Comparison of ENCODE assay signal across 10 mouse cellular contexts in the genomic region with DNA sequence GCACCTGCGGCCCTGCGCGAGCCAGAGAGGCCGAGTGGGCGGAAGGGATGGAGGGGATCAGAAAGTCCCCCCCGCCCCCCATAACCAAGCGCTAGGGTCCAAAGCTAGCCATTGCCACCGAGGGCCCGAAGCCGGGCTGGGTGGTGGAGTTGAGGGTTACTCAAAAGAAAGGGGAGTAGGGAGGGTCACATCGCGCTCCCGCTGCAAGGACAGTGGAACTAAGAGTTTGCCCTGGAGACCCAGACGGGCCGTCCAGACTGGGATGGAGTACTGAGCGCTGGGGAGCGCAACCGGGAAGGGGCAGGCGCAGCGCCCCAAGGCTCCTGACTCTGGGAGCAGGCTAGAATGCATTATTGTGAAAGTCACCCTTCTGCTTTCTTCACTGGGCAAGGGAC. TPM values are rescaled to one million over a fixed set of nuclear protein-coding genes. Genes with fewer than 3 reads are reported as not detected.
DNase-seq lines count a peak whose midpoint lies in the region; ATAC-seq lines count a peak whose summit lies in the region.
"Had no signal": no experiment of that assay in that cellular context is flagged by ENCODE, and none has a peak within 500 bp of the region (broad histone marks: within the 10 kb centered on the region; RNA-seq: fewer than 3 reads in every experiment).

No protein-coding gene starts in this region.

- H3K4me2 ChIP-seq in heart, embryonic 16.5 days (ENCODE audit: low read depth, low read length), result peak overlapping the region; percentile 67
- H3K4me2 ChIP-seq in embryonic facial prominence, embryonic 12.5 days (replicated peaks), result peak overlapping the region; percentile 87
- H3K4me2 ChIP-seq in intestine, embryonic 16.5 days (ENCODE audit: low read depth, low read length), result peak overlapping the region; percentile 91

- no peak overlapping the region for H3K9ac ChIP-seq in heart, embryonic 16.5 days (ENCODE audit: low read length)
- no peak overlapping the region for H3K9ac ChIP-seq in embryonic facial prominence, embryonic 12.5 days
- H3K9ac ChIP-seq in intestine, embryonic 16.5 days (ENCODE audit: low read depth, low read length), result no peak overlapping the region

- 3% methylated on average over 20 of the region's 20 CpGs for WGBS in heart, embryonic 16.5 days
- 1% methylated on average over 20 of the region's 20 CpGs for WGBS in embryonic facial prominence, embryonic 12.5 days
- under 1% methylated on average over 20 of the region's 20 CpGs for WGBS in intestine, embryonic 16.5 days

- no peak overlapping the region for H3K27ac ChIP-seq in heart, embryonic 16.5 days (ENCODE audit: low read length)
- H3K27ac ChIP-seq in embryonic facial prominence, embryonic 12.5 days, result no peak overlapping the region
- H3K27ac ChIP-seq in intestine, embryonic 16.5 days (ENCODE audit: low read length), result no peak overlapping the region

- no peak for DNase-seq in heart, postnatal 25 days (ENCODE audit: low spot score)
- peak; percentile 45 for DNase-seq in neural tube, embryonic 10.5 days (ENCODE audit: extremely low spot score, low spot score)
- DNase-seq in right cerebral cortex, postnatal 25 days, result no peak
- DNase-seq in left cerebral cortex, postnatal 4 days, result no peak
- DNase-seq in gastrocnemius, postnatal 36 days, result no peak
- DNase-seq: lung, postnatal 10 days; right cerebral cortex, postnatal 4 days had no signal

- intact Hi-C loops in heart, postnatal 25 days (cut with DNase I), result no loop called here
- intact Hi-C loops in left cerebral cortex, postnatal 4 days (cut with DNase I), result loop anchor here (5.0 kb wide), 1 partner anchor 248 kb away; the partner anchor contains the start of gene 2300009A05Rik
- intact Hi-C loops in gastrocnemius, postnatal 36 days (cut with DNase I), result no loop called here

- ATAC-seq in heart, embryonic 16.5 days (replicated peaks; ENCODE audit: extremely low read depth, insufficient read depth, low FRiP score), result no peak
- no peak for ATAC-seq in embryonic facial prominence, embryonic 12.5 days (ENCODE audit: insufficient number of reproducible peaks, insufficient read depth, low FRiP score, low TSS enrichment)
- no peak for ATAC-seq in intestine, embryonic 16.5 days

- H3K27me3 ChIP-seq in heart, embryonic 16.5 days (ENCODE audit: control insufficient read depth, insufficient read depth, low read length), result peaks cover 95% of the 10 kb centered on the region
- H3K27me3 ChIP-seq in embryonic facial prominence, embryonic 12.5 days, result peaks cover 98% of the 10 kb centered on the region
- peaks cover 94% of the 10 kb centered on the region for H3K27me3 ChIP-seq in intestine, embryonic 16.5 days (replicated peaks; ENCODE audit: control insufficient read depth, insufficient read depth, low read length)

- H3K36me3 ChIP-seq in heart, embryonic 16.5 days (ENCODE audit: control insufficient read depth, insufficient read depth), result no peaks in the 10 kb centered on the region
- H3K36me3 ChIP-seq in embryonic facial prominence, embryonic 12.5 days, result no peaks in the 10 kb centered on the region
- H3K36me3 ChIP-seq in intestine, embryonic 16.5 days (ENCODE audit: control insufficient read depth, insufficient read depth, low read length), result no peaks in the 10 kb centered on the region

- peaks cover 3% of the 10 kb centered on the region for H3K9me3 ChIP-seq in heart, embryonic 16.5 days (replicated peaks; ENCODE audit: control insufficient read depth, low read length)
- H3K9me3 ChIP-seq in embryonic facial prominence, embryonic 12.5 days, result 0 out of 2 replicates have a peak, but pooled peaks cover 4% of the 10 kb centered on the region
- 0 out of 2 replicates have a peak, but pooled peaks cover 3% of the 10 kb centered on the region for H3K9me3 ChIP-seq in intestine, embryonic 16.5 days (ENCODE audit: control insufficient read depth, low read length)

- peak overlapping the region; percentile 52 for H3K4me3 ChIP-seq in heart, embryonic 16.5 days (ENCODE audit: low read length)
- peak overlapping the region; percentile 50 for H3K4me3 ChIP-seq in embryonic facial prominence, embryonic 12.5 days
- H3K4me3 ChIP-seq in intestine, embryonic 16.5 days (ENCODE audit: low read length), result peak overlapping the region; percentile 52

- H3K4me1 ChIP-seq in heart, embryonic 16.5 days (ENCODE audit: control insufficient read depth, insufficient read depth, low read length), result peaks cover 20% of the 10 kb centered on the region
- H3K4me1 ChIP-seq in embryonic facial prominence, embryonic 12.5 days, result peaks cover 37% of the 10 kb centered on the region
- peaks cover 35% of the 10 kb centered on the region for H3K4me1 ChIP-seq in intestine, embryonic 16.5 days (ENCODE audit: control insufficient read depth, insufficient read depth, low read length)

RNA-seq across cellular contexts. Expression of gene Skor1, which starts 0.6 kb away (rescaled TPM):
- polyA plus RNA-seq in heart, embryonic 16.5 days (2015; fragmentation: Nextera tagmentation; extraction: Ambion mirVana), result not detected in 2 replicates
- total RNA-seq in heart, postnatal 25 days (2021), result not detected
- 0.24 and 0.35 TPM in 2 replicates for polyA plus RNA-seq in embryonic facial prominence, embryonic 12.5 days (2016; fragmentation: Nextera tagmentation; extraction: Ambion mirVana)
- not detected in 2 replicates for polyA plus RNA-seq in intestine, embryonic 16.5 days (2015; fragmentation: Nextera tagmentation; extraction: Ambion mirVana)
- under 1 TPM; 0.10 to 0.56 TPM for total RNA-seq in left cerebral cortex, postnatal 4 days (2021)
- total RNA-seq in gastrocnemius, postnatal 36 days (2021), result under 1 TPM; 0.08 to 0.10 TPM
